Mouse (Mus musculus): ENCODE results near the gene Palm2.
"Not testable (repeated sequence)": the region's sequence is repeated elsewhere in the genome, so short reads cannot be mapped to it uniquely, and the experiment has no call there.

Gene Palm2

GRCm38 (mm10) chr4:57433941-57434704, at the start of gene Palm2:
Gene Palm2, plus strand, starts transcription at chr4:57434247.
- no peak for DNase-seq (ENCODE audit: low read depth)

- peak; percentile 32 for DNase-seq (ENCODE audit: low read depth)
Measured at GRCm38 (mm10) chr4:57384355-57384754, 49.7 kb upstream of the Palm2 start.

- no peak for DNase-seq (ENCODE audit: low read depth)
Measured at GRCm38 (mm10) chr4:57391103-57391502, 42.9 kb upstream of the Palm2 start.

- no peak for DNase-seq (ENCODE audit: low read depth)
Measured at GRCm38 (mm10) chr4:57396414-57396813, 37.6 kb upstream of the Palm2 start.

GRCm38 (mm10) chr4:57412385-57412784, 21.7 kb upstream of the Palm2 start:
- not testable (repeated sequence) for DNase-seq (ENCODE audit: low read depth)

GRCm38 (mm10) chr4:57413016-57413415, 21.0 kb upstream of the Palm2 start:
- no peak for DNase-seq (ENCODE audit: low read depth)

GRCm38 (mm10) chr4:57413670-57414069, 20.4 kb upstream of the Palm2 start:
- DNase-seq (ENCODE audit: low read depth) = not testable (repeated sequence)

GRCm38 (mm10) chr4:57424011-57424410, 10.0 kb upstream of the Palm2 start:
- no peak for DNase-seq (ENCODE audit: low read depth)

- no peak for DNase-seq (ENCODE audit: low read depth)
Measured at GRCm38 (mm10) chr4:57428317-57428716, 5.7 kb upstream of the Palm2 start.

- DNase-seq (ENCODE audit: low read depth) = no peak
Measured at GRCm38 (mm10) chr4:57434705-57435360, 786 bp downstream of the Palm2 start.

GRCm38 (mm10) chr4:57436286-57436685, 2.2 kb downstream of the Palm2 start:
- no peak for DNase-seq (ENCODE audit: low read depth)

- DNase-seq (ENCODE audit: low read depth) = no peak
Measured at GRCm38 (mm10) chr4:57446082-57446481, 12.0 kb downstream of the Palm2 start.

- DNase-seq (ENCODE audit: low read depth) = no peak
Measured at GRCm38 (mm10) chr4:57446854-57447444, 12.9 kb downstream of the Palm2 start.

GRCm38 (mm10) chr4:57451896-57452295, 17.8 kb downstream of the Palm2 start:
- DNase-seq (ENCODE audit: low read depth) = peak; percentile 26

GRCm38 (mm10) chr4:57452661-57453060, 18.6 kb downstream of the Palm2 start:
- DNase-seq (ENCODE audit: low read depth) = no peak

- DNase-seq (ENCODE audit: low read depth) = no peak
Measured at GRCm38 (mm10) chr4:57462378-57462777, 28.3 kb downstream of the Palm2 start.

- no peak for DNase-seq (ENCODE audit: low read depth)
Measured at GRCm38 (mm10) chr4:57482435-57482834, 48.4 kb downstream of the Palm2 start.

- no peak for DNase-seq (ENCODE audit: low read depth)
Measured at GRCm38 (mm10) chr4:57486392-57486791, 52.3 kb downstream of the Palm2 start.

- DNase-seq (ENCODE audit: low read depth) = no peak
Measured at GRCm38 (mm10) chr4:57489887-57490286, 55.8 kb downstream of the Palm2 start.

- DNase-seq (ENCODE audit: low read depth) = no peak
Measured at GRCm38 (mm10) chr4:57504792-57505191, 70.7 kb downstream of the Palm2 start.

- DNase-seq (ENCODE audit: low read depth) = no peak
Measured at GRCm38 (mm10) chr4:57510576-57510975, 76.5 kb downstream of the Palm2 start.

GRCm38 (mm10) chr4:57511734-57512133, 77.7 kb downstream of the Palm2 start:
- no peak for DNase-seq (ENCODE audit: low read depth)
